Mouse (Mus musculus): ENCODE results near the gene Deaf1. TPM values are rescaled to one million over a fixed set of nuclear protein-coding genes. Genes with fewer than 3 reads are reported as not detected.
A peak's percentile ranks its signal among the peaks of the same experiment; 100 is the strongest.

Deaf1 gene
- polyA plus RNA-seq, 1 experiment from 2014 or later = 11.9 TPM

DNA sequence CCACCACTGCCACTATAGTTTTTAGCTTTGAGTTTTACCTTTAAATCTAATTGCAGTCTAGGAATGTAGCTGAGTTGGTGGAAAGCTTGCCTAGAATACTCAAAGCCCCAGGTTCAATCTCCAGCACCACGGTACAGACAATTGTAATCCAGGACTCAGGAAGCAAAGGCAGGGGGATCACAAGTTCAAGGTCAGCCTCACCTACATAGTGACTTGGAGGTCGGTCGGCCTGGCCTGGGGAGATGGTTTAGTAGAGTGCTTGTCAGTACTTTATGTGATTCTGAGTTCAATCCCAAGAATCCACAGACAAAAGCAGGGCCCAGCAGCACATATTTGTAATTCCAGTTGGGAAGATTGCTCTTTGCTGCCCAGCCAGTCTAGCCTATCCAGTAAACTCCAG is 39.4 kb downstream of the Deaf1 start:
- no peak overlapping the region for H3K4me3 ChIP-seq (ENCODE audit: low read depth, low read length)
- peaks cover 32% of the 10 kb centered on the region for H3K27me3 ChIP-seq (ENCODE audit: insufficient read depth, low read length)
- no peak for TF ChIP-seq CTCF (IDR thresholded peaks at IDR 0.05; ENCODE audit: low read depth)
- TF ChIP-seq EP300 (IDR thresholded peaks at IDR 0.05; ENCODE audit: low read depth) = no peak
- WGBS (ENCODE audit: insufficient replicate concordance) = 74% methylated on average over 3 of the region's 3 CpGs
- H3K36me3 ChIP-seq (replicated peaks; ENCODE audit: insufficient read depth, low read length) = no peaks in the 10 kb centered on the region
- H3K4me1 ChIP-seq (ENCODE audit: insufficient read depth) = peaks cover 3% of the 10 kb centered on the region
- DNase-seq (no peak), ATAC-seq (no peak)
- H3K27ac ChIP-seq (ENCODE audit: low read depth) = no peak overlapping the region
- H3K9me3 ChIP-seq (ENCODE audit: low read length) = no peaks in the 10 kb centered on the region
- no peak overlapping the region for H3K9ac ChIP-seq (replicated peaks)
- no peak overlapping the region for H3K4me2 ChIP-seq (ENCODE audit: low read depth, low read length)

- Histone ChIP-seq H3K9ac (replicated peaks) (no peak overlapping the region), H3K27me3 (ENCODE audit: insufficient read depth, low read length) (peaks cover 19% of the 10 kb centered on the region), H3K9me3 (ENCODE audit: low read length) (no peaks in the 10 kb centered on the region), H3K27ac (ENCODE audit: low read depth) (no peak overlapping the region), H3K4me3 (ENCODE audit: low read depth, low read length) (no peak overlapping the region), H3K36me3 (replicated peaks; ENCODE audit: insufficient read depth, low read length) (no peaks in the 10 kb centered on the region), H3K4me2 (ENCODE audit: low read depth, low read length) (no peak overlapping the region), H3K4me1 (ENCODE audit: insufficient read depth) (peaks cover 5% of the 10 kb centered on the region; the same call in 1 of the 2 replicates)
- no peak for TF ChIP-seq CTCF (IDR thresholded peaks at IDR 0.05; ENCODE audit: low read depth)
- TF ChIP-seq EP300 (IDR thresholded peaks at IDR 0.05; ENCODE audit: low read depth) = no peak
- ATAC-seq (no peak), DNase-seq (no peak)
- 77% methylated on average over 4 of the region's 4 CpGs for WGBS (ENCODE audit: insufficient replicate concordance)
Measured at GRCm38 (mm10) chr7:141282756-141283155, 44.7 kb downstream of the Deaf1 start.

DNA sequence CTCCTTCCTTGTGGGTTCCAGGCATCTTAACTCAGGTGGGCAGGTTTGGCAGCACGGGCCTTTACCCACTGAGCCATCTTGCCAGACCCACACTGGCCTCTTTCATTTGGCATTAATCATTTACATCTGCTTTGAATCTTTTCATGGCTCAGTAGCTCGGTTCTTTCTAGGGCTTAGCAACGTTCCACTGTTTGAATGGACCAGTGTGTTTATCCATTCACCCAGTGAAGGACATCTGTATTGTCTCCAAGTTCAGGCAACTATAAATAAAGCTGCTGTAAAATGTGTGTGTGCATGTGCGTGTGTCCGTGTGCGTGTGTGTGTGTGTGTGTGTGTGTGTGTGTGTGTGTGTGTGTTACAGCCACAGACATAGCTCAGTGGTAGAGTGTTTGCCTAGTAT is 46.0 kb downstream of the Deaf1 start:
- TF ChIP-seq EP300 (IDR thresholded peaks at IDR 0.05; ENCODE audit: low read depth) = no peak
- no peak for TF ChIP-seq CTCF (IDR thresholded peaks at IDR 0.05; ENCODE audit: low read depth)
- Histone ChIP-seq H3K27me3 (ENCODE audit: insufficient read depth, low read length) (peaks cover 20% of the 10 kb centered on the region), H3K4me1 (ENCODE audit: insufficient read depth) (peaks cover 7% of the 10 kb centered on the region; the same call in 1 of the 2 replicates), H3K9me3 (ENCODE audit: low read length) (no peaks in the 10 kb centered on the region), H3K27ac (ENCODE audit: low read depth) (no peak overlapping the region), H3K36me3 (replicated peaks; ENCODE audit: insufficient read depth, low read length) (no peaks in the 10 kb centered on the region), H3K9ac (replicated peaks) (no peak overlapping the region), H3K4me3 (ENCODE audit: low read depth, low read length) (no peak overlapping the region), H3K4me2 (ENCODE audit: low read depth, low read length) (no peak overlapping the region)
- 75% methylated on average over 6 of the region's 6 CpGs for WGBS (ENCODE audit: insufficient replicate concordance)
- ATAC-seq = no peak
- DNase-seq = no peak

DNA sequence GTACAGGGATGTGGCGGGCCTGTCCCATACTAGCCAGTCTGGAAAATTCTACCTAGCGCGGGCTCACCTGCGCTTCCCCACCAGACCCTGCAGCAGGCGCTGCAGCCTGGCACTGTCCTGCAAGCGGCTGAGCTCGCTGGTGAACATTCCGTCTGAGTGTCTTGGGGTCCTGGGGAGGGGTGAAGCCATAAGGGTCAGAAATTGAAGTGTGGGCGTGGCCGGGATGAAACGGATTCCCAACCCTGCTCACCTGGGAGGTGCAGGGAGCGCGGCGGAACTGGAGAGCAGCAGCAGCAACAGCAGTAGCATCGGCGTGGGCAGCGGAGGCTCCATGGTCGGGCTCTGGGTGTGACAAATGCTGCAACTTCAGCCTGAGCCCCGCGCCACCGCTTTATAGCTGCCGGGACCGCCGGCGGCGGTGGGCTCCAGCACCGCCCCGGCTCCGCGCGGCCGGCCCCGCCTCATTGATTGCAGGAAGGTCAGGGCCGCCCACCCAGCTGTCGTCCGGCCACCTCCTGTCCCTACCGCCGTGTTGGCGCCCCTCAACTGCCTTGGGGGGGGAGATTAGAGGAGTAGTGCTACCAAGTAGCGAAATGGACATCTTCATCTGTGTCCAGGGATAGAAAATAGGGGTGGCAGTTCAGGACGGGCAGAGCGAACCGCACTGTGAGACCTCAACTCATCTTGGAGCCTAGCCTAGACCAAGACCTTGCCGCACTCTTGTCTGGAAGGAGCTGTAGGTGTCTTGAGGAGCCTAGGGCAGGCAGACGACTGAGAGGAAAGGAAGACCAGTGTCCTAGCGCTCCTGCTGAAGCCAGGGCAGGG is 48.5 kb downstream of the Deaf1 start, which contains the start of gene Sct:
TSS of gene Sct (minus strand) at position 368 of the 825 bp plus-strand sequence.
- Histone ChIP-seq H3K4me3 (ENCODE audit: low read depth, low read length) (peak within 1 kb of the TSS; percentile 38), H3K27me3 (ENCODE audit: insufficient read depth, low read length) (peaks cover 20% of the 10 kb centered on the region), H3K4me1 (ENCODE audit: insufficient read depth) (peaks cover 8% of the 10 kb centered on the region; the same call in 1 of the 2 replicates), H3K9me3 (ENCODE audit: low read length) (no peaks in the 10 kb centered on the region), H3K36me3 (replicated peaks; ENCODE audit: insufficient read depth, low read length) (no peaks in the 10 kb centered on the region), H3K9ac (replicated peaks) (0 out of 2 replicates have a peak within 1 kb of the TSS, but pooled peaks have one; percentile 11), H3K27ac (ENCODE audit: low read depth) (no peak within 1 kb of the TSS), H3K4me2 (ENCODE audit: low read depth, low read length) (peak within 1 kb of the TSS; percentile 80)
- WGBS (ENCODE audit: insufficient replicate concordance) = 8% methylated on average over 45 of the region's 46 CpGs
- DNase-seq (no peak), ATAC-seq (peak; percentile 63)
- TF ChIP-seq CTCF (IDR thresholded peaks at IDR 0.05; ENCODE audit: low read depth) (peak; percentile 59), EP300 (IDR thresholded peaks at IDR 0.05; ENCODE audit: low read depth) (no peak)

DNA sequence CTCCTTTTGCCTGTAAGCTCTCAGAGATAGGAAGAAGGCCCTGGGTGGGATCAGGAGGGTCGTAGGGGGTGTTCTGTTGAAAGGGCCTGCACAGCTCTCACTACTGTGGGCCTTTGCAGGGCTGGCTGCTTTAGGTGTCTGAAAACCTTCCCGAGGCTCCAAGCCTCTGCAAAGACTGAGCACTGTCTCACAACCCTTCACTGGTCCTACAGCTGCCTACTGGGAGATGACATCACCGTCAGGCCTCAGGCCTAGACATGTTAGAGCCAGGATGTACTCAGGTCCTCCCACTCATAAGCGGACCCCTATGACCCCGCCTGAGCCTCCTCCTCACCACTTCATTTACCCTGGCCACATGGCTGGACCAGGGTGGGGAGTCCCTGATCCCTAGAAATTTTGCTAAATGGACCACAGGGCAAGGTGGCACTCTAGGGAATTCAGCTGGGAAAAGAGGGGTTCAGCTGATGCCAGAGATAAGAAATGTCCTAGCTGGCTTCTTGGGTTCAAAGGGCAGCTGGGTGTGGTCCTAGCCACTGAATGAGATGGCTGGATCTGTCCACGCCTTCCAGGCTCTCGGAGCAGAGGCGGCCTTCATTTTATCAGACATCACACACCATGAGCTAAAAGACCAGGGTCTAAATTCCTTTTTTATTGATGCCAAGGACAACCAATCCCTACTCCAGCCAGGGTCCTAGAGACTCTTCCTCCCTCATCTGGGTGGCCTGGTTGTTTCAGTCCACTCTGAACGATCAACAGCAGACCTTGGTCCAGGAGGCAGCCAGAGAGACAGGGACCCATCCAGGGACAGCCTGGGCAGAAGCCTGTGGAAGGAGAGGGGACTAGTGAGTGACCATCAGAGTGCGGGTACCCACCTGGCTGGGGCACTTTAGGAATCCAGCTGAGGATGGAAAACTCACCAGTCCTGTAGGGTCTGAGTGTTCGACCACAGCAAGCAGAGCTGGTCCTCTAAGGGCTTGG is 49.5 kb downstream of the Deaf1 start:
- Histone ChIP-seq H3K27ac (ENCODE audit: low read depth) (no peak overlapping the region), H3K36me3 (replicated peaks; ENCODE audit: insufficient read depth, low read length) (no peaks in the 10 kb centered on the region), H3K9me3 (ENCODE audit: low read length) (no peaks in the 10 kb centered on the region), H3K4me1 (ENCODE audit: insufficient read depth) (peaks cover 8% of the 10 kb centered on the region; the same call in 1 of the 2 replicates), H3K4me3 (ENCODE audit: low read depth, low read length) (no peak overlapping the region), H3K4me2 (ENCODE audit: low read depth, low read length) (no peak overlapping the region), H3K27me3 (ENCODE audit: insufficient read depth, low read length) (peaks cover 20% of the 10 kb centered on the region), H3K9ac (replicated peaks) (no peak overlapping the region)
- TF ChIP-seq CTCF (IDR thresholded peaks at IDR 0.05; ENCODE audit: low read depth) (no peak), EP300 (IDR thresholded peaks at IDR 0.05; ENCODE audit: low read depth) (no peak)
- WGBS (ENCODE audit: insufficient replicate concordance) = 79% methylated on average over 11 of the region's 11 CpGs
- ATAC-seq = 0 out of 2 replicates have a peak, but pooled peaks have one; percentile 5
- no peak for DNase-seq
